Mouse (Mus musculus): Measurements from ENCODE around the gene Sco2. TPM values are rescaled to one million over a fixed set of nuclear protein-coding genes. Genes with fewer than 3 reads are reported as not detected.

Gene Sco2
- total RNA-seq, 1 experiment, result 46.4 TPM

DNA sequence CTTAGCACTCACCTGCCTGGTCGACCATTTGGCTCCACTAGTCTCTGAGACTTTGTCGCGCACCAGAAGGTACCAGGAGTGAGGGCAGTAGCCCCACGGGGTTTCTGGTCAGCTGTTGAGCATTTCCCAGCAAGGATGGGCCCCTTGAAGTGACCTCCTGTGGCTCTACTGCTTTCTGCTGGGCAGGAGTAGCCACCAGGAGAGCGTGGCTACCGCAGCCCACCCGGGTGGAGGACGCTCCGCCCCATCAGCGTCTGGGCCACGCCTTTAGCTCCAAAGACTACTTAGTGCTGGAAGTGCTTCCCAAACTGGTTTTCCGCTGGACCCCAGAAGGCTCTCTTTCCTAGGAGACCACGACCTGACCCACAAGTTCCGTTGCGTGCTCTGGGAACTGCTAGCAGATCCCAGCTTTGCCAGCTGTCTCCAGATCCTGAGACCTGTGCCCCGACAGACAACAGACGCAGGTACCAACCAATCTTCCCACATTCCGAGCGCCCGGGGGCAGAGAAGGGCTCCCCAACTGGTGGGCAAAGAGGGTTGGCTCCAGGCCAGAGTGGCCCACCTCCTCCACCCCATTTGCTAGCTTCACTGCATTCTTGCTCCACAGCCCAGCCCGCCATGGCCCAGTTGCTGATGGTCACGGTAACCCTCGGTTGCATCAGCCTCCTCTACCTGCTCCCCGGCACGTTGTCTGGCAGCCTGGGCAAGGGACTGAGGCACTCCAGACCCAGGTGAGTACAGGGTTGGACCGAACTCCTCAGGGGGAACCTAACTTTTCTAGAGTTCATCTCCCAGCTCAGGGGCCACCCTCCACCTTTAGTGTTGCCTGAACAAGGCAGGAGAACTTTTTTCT lies 50.8 kb downstream of the Sco2 start, which contains the start of gene Adm2:
Adm2 (plus strand) TSS at position 51 of the 853 bp plus-strand sequence.
- Histone ChIP-seq H3K4me1 (ENCODE audit: control insufficient read depth in 2 of 2, insufficient read depth in 2 of 2, low read length in 2 of 2, poor library complexity in 1 of 2) (peaks cover 0 to 6% of the 10 kb centered on the region in 2 experiments; a peak in 1 of 4 replicates), H3K4me3 (ENCODE audit: insufficient read depth in 1 of 2, low read depth in 1 of 2, low read length in 2 of 2, poor library complexity in 1 of 2, severe bottlenecking in 1 of 2) (peak within 1 kb of the TSS; percentile 69 to 72), H3K36me3 (ENCODE audit: control insufficient read depth, insufficient read depth, low read length, poor library complexity, severe bottlenecking) (peaks cover 2% of the 10 kb centered on the region; the same call in 1 of the 2 replicates), H3K9ac (ENCODE audit: insufficient read depth, low read depth, low read length, poor library complexity, severe bottlenecking) (peak within 1 kb of the TSS; percentile 65), H3K9me3 (ENCODE audit: control insufficient read depth, insufficient read depth, low read depth, low read length) (no peaks in the 10 kb centered on the region), H3K27ac (ENCODE audit: insufficient read depth, low read depth, low read length, poor library complexity, severe bottlenecking) (no peak within 1 kb of the TSS; the same call in 1 of the 2 replicates)
- no peak for DNase-seq (ENCODE audit: low read depth, low spot score)
- in situ Hi-C loops (cut with MboI; ENCODE audit: low sequenced_read_pairs in 2 of 2, unreplicated experiment in 2 of 2), result no loop called here
- TF ChIP-seq HCFC1 (IDR thresholded peaks at IDR 0.05; ENCODE audit: borderline replicate concordance, insufficient read depth, low read length) (no peak), MAFK (IDR thresholded peaks at IDR 0.05; ENCODE audit: insufficient read depth, low read depth, low read length) (no peak), ZNF384 (IDR thresholded peaks at IDR 0.05; ENCODE audit: low read depth, low read length) (no peak), CHD2 (IDR thresholded peaks at IDR 0.05; ENCODE audit: low read depth, low read length) (no peak), ZC3H11A (IDR thresholded peaks at IDR 0.05; ENCODE audit: borderline replicate concordance, low read depth, low read length) (no peak)

Other genes starting within 250 kb of the Sco2 start
- gene Hdac10, start 245.1 kb downstream of the Sco2 start, total RNA-seq (2012; rRNA removed), result 7.4 and 11.4 TPM in 2 replicates
- 8.1 and 10.6 TPM in 2 replicates for gene Mapk12, start 233.1 kb downstream of the Sco2 start, total RNA-seq (2012; rRNA removed)
- 6.6 and 12.7 TPM in 2 replicates for gene Mapk11, start 224.2 kb downstream of the Sco2 start, total RNA-seq (2012; rRNA removed)
- gene Plxnb2, start 193.1 kb downstream of the Sco2 start, total RNA-seq (2012; rRNA removed), result 116 and 178 TPM in 2 replicates
- gene Dennd6b, start 177.3 kb downstream of the Sco2 start, total RNA-seq (2012; rRNA removed), result 14.4 and 24.7 TPM in 2 replicates
- 8.6 and 9.2 TPM in 2 replicates for gene Ppp6r2, start 162.3 kb downstream of the Sco2 start, total RNA-seq (2012; rRNA removed)
- gene Sbf1, start 58.5 kb downstream of the Sco2 start, total RNA-seq (2012; rRNA removed), result 134 and 169 TPM in 2 replicates
- 4.6 and 7.8 TPM in 2 replicates for gene Adm2, start 51.1 kb downstream of the Sco2 start, total RNA-seq (2012; rRNA removed)
- gene Miox, start 39.4 kb downstream of the Sco2 start, total RNA-seq (2012; rRNA removed), result 0.54 TPM in 1 of 2 replicates, not detected in the other
- 44.8 and 45.3 TPM in 2 replicates for gene Lmf2, start 18.2 kb downstream of the Sco2 start, total RNA-seq (2012; rRNA removed)
- gene Ncaph2, start 18.1 kb downstream of the Sco2 start, total RNA-seq (2012; rRNA removed), result 205 and 274 TPM in 2 replicates
- gene Tymp, start 3.2 kb upstream of the Sco2 start, total RNA-seq (2012; rRNA removed), result 0.94 and 1.1 TPM in 2 replicates
- gene Odf3b, start 5.4 kb upstream of the Sco2 start, total RNA-seq (2012; rRNA removed), result 0.37 TPM in 1 of 2 replicates, not detected in the other
- gene Klhdc7b, start 11.1 kb upstream of the Sco2 start, total RNA-seq (2012; rRNA removed), result 0.11 and 0.13 TPM in 2 replicates
- gene Syce3, start 36.7 kb upstream of the Sco2 start, total RNA-seq (2012; rRNA removed), result 4.5 and 12.4 TPM in 2 replicates
- 2.7 and 5.9 TPM in 2 replicates for gene Cpt1b, start 52.0 kb upstream of the Sco2 start, total RNA-seq (2012; rRNA removed)
- 1.5 and 2.0 TPM in 2 replicates for gene C730034F03Rik, start 55.7 kb upstream of the Sco2 start, total RNA-seq (2012; rRNA removed)
- 0.36 TPM in 1 of 2 replicates, not detected in the other for gene Gm44502, start 55.9 kb upstream of the Sco2 start, total RNA-seq (2012; rRNA removed)
- 29.0 and 42.6 TPM in 2 replicates for gene Chkb, start 56.1 kb upstream of the Sco2 start, total RNA-seq (2012; rRNA removed)
- 4.6 and 7.8 TPM in 2 replicates for gene Mapk8ip2, start 80.1 kb upstream of the Sco2 start, total RNA-seq (2012; rRNA removed)
- gene Arsa, start 103.6 kb upstream of the Sco2 start, total RNA-seq (2012; rRNA removed), result 11.7 and 15.2 TPM in 2 replicates
- 6.4 and 6.7 TPM in 2 replicates for gene Shank3, start 125.8 kb upstream of the Sco2 start, total RNA-seq (2012; rRNA removed)
- gene Acr, start 194.5 kb upstream of the Sco2 start, total RNA-seq (2012; rRNA removed), result 0.21 TPM in 1 of 2 replicates, not detected in the other
- 4.1 and 8.3 TPM in 2 replicates for gene Rabl2, start 218.1 kb upstream of the Sco2 start, total RNA-seq (2012; rRNA removed)

All from ES-E14 (cell line).